Mouse (Mus musculus) embryonic fibroblast, embryonic 13.5 days (primary cell): ENCODE measurements around the gene Kif2a.

ENCODE experiments used
- CTCF ChIP-seq: IDR thresholded peaks from 2 replicates; pipeline ENCODE4 v1.5.1; 2011; ENCODE audit warnings: mild to moderate bottlenecking, control low read depth, low read length, moderate library complexity, borderline replicate concordance; ENCODE audit not compliant: insufficient read depth
- POLR2A ChIP-seq: IDR thresholded peaks from 2 replicates; pipeline ENCODE4 v1.6.1; 2011; ENCODE audit warnings: low read depth, mild to moderate bottlenecking, control low read depth, low read length, moderate library complexity

- TF ChIP-seq CTCF, result no peak
- TF ChIP-seq POLR2A, result no peak
These were observed 5.3 kb upstream of the Kif2a start for GRCm38 (mm10) chr13:107027218-107027617.
